Mouse (Mus musculus) liver, embryonic 14.5 days (tissue): Measurements from ENCODE around the gene Phlpp1.

Source experiments
- CTCF ChIP-seq: IDR thresholded peaks from 2 replicates; pipeline ENCODE4 v1.5.1; 2016; ENCODE audit warnings: antibody characterized with exemption, low read depth, control low read depth
- EP300 ChIP-seq: IDR thresholded peaks from 2 replicates; pipeline ENCODE4 v1.6.1; 2016; ENCODE audit warnings: antibody characterized with exemption, low read depth

DNA sequence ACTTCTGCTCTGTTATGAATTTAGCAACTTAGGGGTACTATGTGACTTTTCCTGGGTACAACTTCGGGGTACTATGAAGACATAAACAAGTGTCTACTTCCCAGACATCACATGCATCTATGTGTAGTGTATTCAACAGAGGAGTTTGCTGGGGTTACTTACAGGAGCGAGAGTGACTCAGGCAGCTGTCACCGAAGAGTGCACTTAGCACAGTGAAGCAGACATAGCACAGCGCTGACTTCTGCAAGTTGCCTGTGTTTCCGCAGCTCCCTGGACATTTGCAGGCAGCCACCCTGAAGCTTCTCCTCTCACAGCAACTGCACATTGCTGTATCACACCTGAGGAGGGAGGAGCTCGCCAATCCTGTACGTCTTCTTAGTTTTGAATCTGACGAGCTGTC lies 8.2 kb upstream of the Phlpp1 start:
- TF ChIP-seq CTCF (no peak), EP300 (no peak)
